Mouse (Mus musculus): ENCODE measurements at regions not wholly inside any gene's neighbourhood (a gene's known extent, or its start where the extent isn't known, plus 50 kb on each side); places are given as distances from the start of the nearest gene placed in this dataset.
A peak's percentile ranks its signal among the peaks of the same experiment; 100 is the strongest.
"Not testable (repeated sequence)": the region's sequence is repeated elsewhere in the genome, so short reads cannot be mapped to it uniquely, and the experiment has no call there.

- no peak for DNase-seq
These were observed 75.6 kb upstream of the Lhfpl3 start for GRCm38 (mm10) chr5:22670296-22670695.

GRCm38 (mm10) chr5:22641233-22641632, 91.0 kb upstream of the Orc5 start:
- DNase-seq: peak; percentile 2

DNA sequence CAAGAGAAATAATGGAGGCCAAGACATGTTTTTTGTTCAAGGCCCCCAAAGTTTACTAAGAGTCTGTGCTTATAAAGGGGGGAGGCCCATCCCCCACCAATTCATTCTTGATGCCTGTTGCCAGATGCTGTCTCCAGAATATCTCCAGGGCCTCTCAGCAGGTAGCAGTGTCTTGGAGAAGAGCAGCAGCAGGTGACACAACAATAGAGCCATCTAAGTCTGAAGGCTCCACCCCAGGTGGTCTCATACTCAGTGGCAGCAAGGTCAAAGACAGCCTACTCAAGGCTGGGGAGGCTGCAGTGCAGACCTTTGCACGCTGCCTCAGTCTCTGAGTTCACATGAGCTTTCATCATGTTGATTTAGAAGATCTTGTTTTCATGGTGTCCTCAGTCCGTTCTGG, 66.8 kb upstream of the Orc5 start:
- DNase-seq: not testable (repeated sequence)
